Mouse (Mus musculus): ENCODE measurements around the gene Tigd3. TPM values are rescaled to one million over a fixed set of nuclear protein-coding genes. Genes with fewer than 3 reads are reported as not detected.

Tigd3 gene
- polyA plus RNA-seq, 1 experiment: 0.31 TPM

GRCm38 (mm10) chr19:5891521-5892258 lies 2.3 kb downstream of the Tigd3 start:
- Histone ChIP-seq H3K79me2 (ENCODE audit: control insufficient read depth, insufficient read depth) (no peaks in the 10 kb centered on the region), H3ac (ENCODE audit: control insufficient read depth, insufficient read length) (no peak overlapping the region), H3K4me3 (no peak overlapping the region), H3K36me3 (ENCODE audit: control insufficient read depth, insufficient read depth) (peaks cover 13% of the 10 kb centered on the region), H3K27me3 (ENCODE audit: control insufficient read depth, insufficient read depth, insufficient read length) (no peaks in the 10 kb centered on the region), H3K4me2 (ENCODE audit: low read depth) (no peak overlapping the region)
- no peak for TF ChIP-seq TCF12 (IDR thresholded peaks at IDR 0.05; ENCODE audit: insufficient read depth, poor library complexity, severe bottlenecking)
- TF ChIP-seq REST (IDR thresholded peaks at IDR 0.05; ENCODE audit: insufficient read depth, insufficient read length): no peak
- TF ChIP-seq CEBPB (IDR thresholded peaks at IDR 0.05; ENCODE audit: insufficient read depth, poor library complexity, severe bottlenecking): no peak
- TF ChIP-seq POLR2AphosphoS2 (IDR thresholded peaks at IDR 0.05; ENCODE audit: insufficient read length, low read depth): peak; percentile 30
- no peak for TF ChIP-seq POLR2A (IDR thresholded peaks at IDR 0.05; ENCODE audit: insufficient read length, low read depth)

DNA sequence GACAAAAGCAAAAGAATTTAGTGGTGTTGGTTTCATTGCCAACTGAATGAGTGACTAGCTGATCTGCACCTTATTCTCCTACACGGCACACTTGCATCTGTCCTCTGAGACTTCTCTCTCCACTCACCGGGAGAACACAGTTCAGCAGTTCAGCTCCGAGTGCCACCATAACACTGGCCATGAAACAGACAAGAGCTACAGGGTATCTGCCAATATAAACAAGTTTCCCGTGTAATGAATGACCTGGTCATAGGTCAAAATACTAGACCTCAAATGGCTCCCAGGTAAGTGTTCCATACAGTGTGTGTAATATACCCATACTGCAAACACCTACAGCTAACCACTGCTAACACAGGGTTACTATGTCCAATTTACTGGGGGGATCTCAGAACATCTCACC lies 4.7 kb downstream of the Tigd3 start:
- TF ChIP-seq POLR2AphosphoS2 (IDR thresholded peaks at IDR 0.05; ENCODE audit: insufficient read length, low read depth) (no peak), TCF12 (IDR thresholded peaks at IDR 0.05; ENCODE audit: insufficient read depth, poor library complexity, severe bottlenecking) (no peak), CEBPB (IDR thresholded peaks at IDR 0.05; ENCODE audit: insufficient read depth, poor library complexity, severe bottlenecking) (no peak), SRF (IDR thresholded peaks at IDR 0.05; ENCODE audit: control insufficient read depth, insufficient read length, low read depth) (no peak), POLR2A (IDR thresholded peaks at IDR 0.05; ENCODE audit: insufficient read length, low read depth) (no peak), REST (IDR thresholded peaks at IDR 0.05; ENCODE audit: insufficient read depth, insufficient read length) (no peak), E2F4 (IDR thresholded peaks at IDR 0.05; ENCODE audit: insufficient read depth) (no peak), MAX (IDR thresholded peaks at IDR 0.05; ENCODE audit: low read depth) (no peak), TCF3 (IDR thresholded peaks at IDR 0.05; ENCODE audit: insufficient read length, low read depth) (no peak), USF1 (IDR thresholded peaks at IDR 0.05; ENCODE audit: low read depth) (no peak), MYOG (IDR thresholded peaks at IDR 0.05; ENCODE audit: control insufficient read depth in 1 of 3, insufficient read depth in 1 of 3, insufficient read length in 2 of 3, low read depth in 2 of 3) (no peak), MYOD1 (IDR thresholded peaks at IDR 0.05; ENCODE audit: control insufficient read depth in 1 of 3, insufficient read length in 2 of 3, low read depth in 2 of 3) (no peak)
- no peaks in the 10 kb centered on the region for H3K27me3 ChIP-seq (ENCODE audit: control insufficient read depth, insufficient read depth, insufficient read length)
- H3K4me3 ChIP-seq: no peak overlapping the region
- H3ac ChIP-seq (ENCODE audit: control insufficient read depth, insufficient read length): no peak overlapping the region
- no peaks in the 10 kb centered on the region for H3K79me2 ChIP-seq (ENCODE audit: control insufficient read depth, insufficient read depth)
- H3K4me2 ChIP-seq (ENCODE audit: low read depth): no peak overlapping the region
- H3K36me3 ChIP-seq (ENCODE audit: control insufficient read depth, insufficient read depth): no peaks in the 10 kb centered on the region

GRCm38 (mm10) chr19:5887234-5887815 lies 6.6 kb downstream of the Tigd3 start:
- no peaks in the 10 kb centered on the region for H3K27me3 ChIP-seq (ENCODE audit: control insufficient read depth, insufficient read depth, insufficient read length)
- no peaks in the 10 kb centered on the region for H3K79me2 ChIP-seq (ENCODE audit: control insufficient read depth, insufficient read depth)
- H3ac ChIP-seq (ENCODE audit: control insufficient read depth, insufficient read length): no peak overlapping the region
- H3K36me3 ChIP-seq (ENCODE audit: control insufficient read depth, insufficient read depth): no peaks in the 10 kb centered on the region
- H3K4me2 ChIP-seq (ENCODE audit: low read depth): no peak overlapping the region
- TF ChIP-seq SRF (IDR thresholded peaks at IDR 0.05; ENCODE audit: control insufficient read depth, insufficient read length, low read depth): no peak
- no peak for TF ChIP-seq E2F4 (IDR thresholded peaks at IDR 0.05; ENCODE audit: insufficient read depth)
- no peak for TF ChIP-seq MYOD1 (IDR thresholded peaks at IDR 0.05; ENCODE audit: control insufficient read depth in 1 of 3, insufficient read length in 2 of 3, low read depth in 2 of 3)
- TF ChIP-seq MYOG (IDR thresholded peaks at IDR 0.05; ENCODE audit: control insufficient read depth in 1 of 3, insufficient read depth in 1 of 3, insufficient read length in 2 of 3, low read depth in 2 of 3): no peak
- no peak for TF ChIP-seq USF1 (IDR thresholded peaks at IDR 0.05; ENCODE audit: low read depth)
- no peak for TF ChIP-seq MAX (IDR thresholded peaks at IDR 0.05; ENCODE audit: low read depth)
- no peak for TF ChIP-seq REST (IDR thresholded peaks at IDR 0.05; ENCODE audit: insufficient read depth, insufficient read length)
- TF ChIP-seq CEBPB (IDR thresholded peaks at IDR 0.05; ENCODE audit: insufficient read depth, poor library complexity, severe bottlenecking): no peak
- H3K4me3 ChIP-seq: no peak overlapping the region

GRCm38 (mm10) chr19:5885838-5886237 lies 8.1 kb downstream of the Tigd3 start:
- Histone ChIP-seq H3K79me2 (ENCODE audit: control insufficient read depth, insufficient read depth) (no peaks in the 10 kb centered on the region), H3K4me2 (ENCODE audit: low read depth) (no peak overlapping the region), H3K36me3 (ENCODE audit: control insufficient read depth, insufficient read depth) (no peaks in the 10 kb centered on the region), H3K27me3 (ENCODE audit: control insufficient read depth, insufficient read depth, insufficient read length) (no peaks in the 10 kb centered on the region), H3ac (ENCODE audit: control insufficient read depth, insufficient read length) (no peak overlapping the region), H3K4me3 (no peak overlapping the region)
- TF ChIP-seq REST (IDR thresholded peaks at IDR 0.05; ENCODE audit: insufficient read depth, insufficient read length): no peak
- no peak for TF ChIP-seq USF1 (IDR thresholded peaks at IDR 0.05; ENCODE audit: low read depth)
- TF ChIP-seq TCF12 (IDR thresholded peaks at IDR 0.05; ENCODE audit: insufficient read depth, poor library complexity, severe bottlenecking): no peak
- no peak for TF ChIP-seq CEBPB (IDR thresholded peaks at IDR 0.05; ENCODE audit: insufficient read depth, poor library complexity, severe bottlenecking)
- no peak for TF ChIP-seq TCF3 (IDR thresholded peaks at IDR 0.05; ENCODE audit: insufficient read length, low read depth)
- no peak for TF ChIP-seq POLR2A (IDR thresholded peaks at IDR 0.05; ENCODE audit: insufficient read length, low read depth)
- no peak for TF ChIP-seq MAX (IDR thresholded peaks at IDR 0.05; ENCODE audit: low read depth)
- TF ChIP-seq SRF (IDR thresholded peaks at IDR 0.05; ENCODE audit: control insufficient read depth, insufficient read length, low read depth): no peak
- no peak for TF ChIP-seq MYOG (IDR thresholded peaks at IDR 0.05; ENCODE audit: control insufficient read depth in 1 of 3, insufficient read depth in 1 of 3, insufficient read length in 2 of 3, low read depth in 2 of 3)
- no peak for TF ChIP-seq MYOD1 (IDR thresholded peaks at IDR 0.05; ENCODE audit: control insufficient read depth in 1 of 3, insufficient read length in 2 of 3, low read depth in 2 of 3)
- TF ChIP-seq E2F4 (IDR thresholded peaks at IDR 0.05; ENCODE audit: insufficient read depth): no peak
- TF ChIP-seq POLR2AphosphoS2 (IDR thresholded peaks at IDR 0.05; ENCODE audit: insufficient read length, low read depth): no peak
